Mouse (Mus musculus): ENCODE measurements at regions not wholly inside any gene's neighbourhood (a gene's known extent, or its start where the extent isn't known, plus 50 kb on each side); places are given as distances from the start of the nearest gene placed in this dataset.

- no peak for TF ChIP-seq GATA1 (IDR thresholded peaks at IDR 0.05; ENCODE audit: borderline replicate concordance, low read length)
- TF ChIP-seq FLI1 (IDR thresholded peaks at IDR 0.05; ENCODE audit: low read length) = no peak
These were observed 117.2 kb upstream of the L3mbtl3 start for GRCm38 (mm10) chr10:26492856-26493484.

All from megakaryocyte, embryonic 14.5 days (primary cell).